Mouse (Mus musculus): ENCODE measurements around the gene 4933415F23Rik. TPM values are rescaled to one million over a fixed set of nuclear protein-coding genes. Genes with fewer than 3 reads are reported as not detected.

The 4933415F23Rik gene
- polyA plus RNA-seq, 1 experiment from 2014 or later: not detected

- no peak for DNase-seq (ENCODE audit: low spot score)
- no peak overlapping the region for H3K27ac ChIP-seq (replicated peaks)
- H3K4me1 ChIP-seq: no peaks in the 10 kb centered on the region
- H3K36me3 ChIP-seq (replicated peaks): no peaks in the 10 kb centered on the region
- no peaks in the 10 kb centered on the region for H3K9me3 ChIP-seq
- no peak overlapping the region for H3K4me3 ChIP-seq
- WGBS: 82% methylated on average over 5 of the region's 5 CpGs
- no peaks in the 10 kb centered on the region for H3K27me3 ChIP-seq (replicated peaks; ENCODE audit: low read depth, poor library complexity, severe bottlenecking)
Measured at GRCm38 (mm10) chr1:23067715-23068114, 34.3 kb downstream of the 4933415F23Rik start.

- Histone ChIP-seq H3K9me3 (no peaks in the 10 kb centered on the region), H3K4me1 (no peaks in the 10 kb centered on the region), H3K4me3 (no peak overlapping the region), H3K27me3 (replicated peaks; ENCODE audit: low read depth, poor library complexity, severe bottlenecking) (no peaks in the 10 kb centered on the region), H3K27ac (replicated peaks) (no peak overlapping the region), H3K36me3 (replicated peaks) (no peaks in the 10 kb centered on the region)
- DNase-seq (ENCODE audit: low spot score): no peak
- 66% methylated on average over 4 of the region's 4 CpGs for WGBS
Measured at GRCm38 (mm10) chr1:23064717-23065475, 37.2 kb downstream of the 4933415F23Rik start.

- Histone ChIP-seq H3K4me3 (no peak overlapping the region), H3K27ac (replicated peaks) (no peak overlapping the region), H3K9me3 (no peaks in the 10 kb centered on the region), H3K4me1 (no peaks in the 10 kb centered on the region), H3K36me3 (replicated peaks) (no peaks in the 10 kb centered on the region), H3K27me3 (replicated peaks; ENCODE audit: low read depth, poor library complexity, severe bottlenecking) (no peaks in the 10 kb centered on the region)
- 77% methylated on average over 2 of the region's 2 CpGs for WGBS
- DNase-seq (ENCODE audit: low spot score): no peak
Measured at GRCm38 (mm10) chr1:23063946-23064345, 38.1 kb downstream of the 4933415F23Rik start.

- Histone ChIP-seq H3K36me3 (replicated peaks) (no peaks in the 10 kb centered on the region), H3K9me3 (no peaks in the 10 kb centered on the region), H3K27ac (replicated peaks) (no peak overlapping the region), H3K4me3 (no peak overlapping the region), H3K27me3 (replicated peaks; ENCODE audit: low read depth, poor library complexity, severe bottlenecking) (no peaks in the 10 kb centered on the region), H3K4me1 (no peaks in the 10 kb centered on the region)
- peak; percentile 65 for DNase-seq (ENCODE audit: low spot score)
- 30% methylated on average over 14 of the region's 14 CpGs for WGBS
Measured at GRCm38 (mm10) chr1:23061614-23062373, 40.3 kb downstream of the 4933415F23Rik start.

GRCm38 (mm10) chr1:23060056-23060455, 42.0 kb downstream of the 4933415F23Rik start:
- H3K9me3 ChIP-seq: no peaks in the 10 kb centered on the region
- WGBS: 93% methylated on average over 9 of the region's 9 CpGs
- H3K4me1 ChIP-seq: no peaks in the 10 kb centered on the region
- DNase-seq (ENCODE audit: low spot score): no peak
- H3K4me3 ChIP-seq: no peak overlapping the region
- H3K27ac ChIP-seq (replicated peaks): no peak overlapping the region
- no peaks in the 10 kb centered on the region for H3K27me3 ChIP-seq (replicated peaks; ENCODE audit: low read depth, poor library complexity, severe bottlenecking)
- no peaks in the 10 kb centered on the region for H3K36me3 ChIP-seq (replicated peaks)

Measured in embryonic facial prominence, embryonic 10.5 days (tissue).